Mouse (Mus musculus): ENCODE measurements at regions not wholly inside any gene's neighbourhood (a gene's known extent, or its start where the extent isn't known, plus 50 kb on each side); places are given as distances from the start of the nearest gene placed in this dataset.

- DNase-seq (ENCODE audit: low read depth, low spot score) = no peak
These were observed 256.2 kb upstream of the Gm26657 start for GRCm38 (mm10) chr4:56483708-56484107.

GRCm38 (mm10) chr4:56456788-56457187 is 283.1 kb upstream of the Gm26657 start:
- DNase-seq (ENCODE audit: low read depth, low spot score) = no peak

GRCm38 (mm10) chr4:56421575-56421974 is 318.3 kb upstream of the Gm26657 start:
- DNase-seq (ENCODE audit: low read depth, low spot score) = no peak

- DNase-seq (ENCODE audit: low read depth, low spot score) = no peak
These were observed 320.6 kb upstream of the Gm26657 start for GRCm38 (mm10) chr4:56419122-56419913.

- DNase-seq (ENCODE audit: low read depth, low spot score) = no peak
These were observed 328.7 kb upstream of the Gm26657 start for GRCm38 (mm10) chr4:56411024-56411636.

GRCm38 (mm10) chr4:56393793-56394192 is 346.1 kb upstream of the Gm26657 start:
- DNase-seq (ENCODE audit: low read depth, low spot score) = no peak

- DNase-seq (ENCODE audit: low read depth, low spot score) = no peak
These were observed 352.8 kb upstream of the Gm26657 start for GRCm38 (mm10) chr4:56387051-56387450.

GRCm38 (mm10) chr4:56375745-56376144 is 364.1 kb upstream of the Gm26657 start:
- DNase-seq (ENCODE audit: low read depth, low spot score) = no peak

GRCm38 (mm10) chr4:56374466-56374865 is 365.4 kb upstream of the Gm26657 start:
- no peak for DNase-seq (ENCODE audit: low read depth, low spot score)

GRCm38 (mm10) chr4:56373746-56374145 is 366.1 kb upstream of the Gm26657 start:
- DNase-seq (ENCODE audit: low read depth, low spot score) = no peak

GRCm38 (mm10) chr4:56373167-56373566 is 366.7 kb upstream of the Gm26657 start:
- DNase-seq (ENCODE audit: low read depth, low spot score) = no peak

- DNase-seq (ENCODE audit: low read depth, low spot score) = no peak
These were observed 367.2 kb upstream of the Gm26657 start for GRCm38 (mm10) chr4:56372711-56373110.

GRCm38 (mm10) chr4:56364594-56364993 is 375.3 kb upstream of the Gm26657 start:
- no peak for DNase-seq (ENCODE audit: low read depth, low spot score)

- no peak for DNase-seq (ENCODE audit: low read depth, low spot score)
These were observed 377.7 kb upstream of the Gm26657 start for GRCm38 (mm10) chr4:56362121-56362520.

GRCm38 (mm10) chr4:56349216-56349615 is 390.7 kb upstream of the Gm26657 start:
- no peak for DNase-seq (ENCODE audit: low read depth, low spot score)

GRCm38 (mm10) chr4:56325156-56325555 is 414.7 kb upstream of the Gm26657 start:
- no peak for DNase-seq (ENCODE audit: low read depth, low spot score)

GRCm38 (mm10) chr4:56319134-56319533 is 420.7 kb upstream of the Gm26657 start:
- no peak for DNase-seq (ENCODE audit: low read depth, low spot score)

- no peak for DNase-seq (ENCODE audit: low read depth, low spot score)
These were observed 434.1 kb upstream of the Gm26657 start for GRCm38 (mm10) chr4:56305664-56306330.

- no peak for DNase-seq (ENCODE audit: low read depth, low spot score)
These were observed 435.6 kb upstream of the Gm26657 start for GRCm38 (mm10) chr4:56304275-56304674.

- no peak for DNase-seq (ENCODE audit: low read depth, low spot score)
These were observed 451.9 kb upstream of the Gm26657 start for GRCm38 (mm10) chr4:56287980-56288379.

GRCm38 (mm10) chr4:56284490-56284889 is 455.4 kb upstream of the Gm26657 start:
- no peak for DNase-seq (ENCODE audit: low read depth, low spot score)

- no peak for DNase-seq (ENCODE audit: low read depth, low spot score)
These were observed 464.0 kb upstream of the Gm26657 start for GRCm38 (mm10) chr4:56275836-56276235.

- DNase-seq (ENCODE audit: low read depth, low spot score) = no peak
These were observed 468.5 kb upstream of the Gm26657 start for GRCm38 (mm10) chr4:56271390-56271789.

Measured in WW6 (cell line).